Mouse (Mus musculus): Measurements from ENCODE around the gene Psmd7. TPM values are rescaled to one million over a fixed set of nuclear protein-coding genes. Genes with fewer than 3 reads are reported as not detected.

Psmd7 gene
- total and polyA plus RNA-seq, 3 experiments, result 55.3 to 101 (median 91.2) TPM

DNA sequence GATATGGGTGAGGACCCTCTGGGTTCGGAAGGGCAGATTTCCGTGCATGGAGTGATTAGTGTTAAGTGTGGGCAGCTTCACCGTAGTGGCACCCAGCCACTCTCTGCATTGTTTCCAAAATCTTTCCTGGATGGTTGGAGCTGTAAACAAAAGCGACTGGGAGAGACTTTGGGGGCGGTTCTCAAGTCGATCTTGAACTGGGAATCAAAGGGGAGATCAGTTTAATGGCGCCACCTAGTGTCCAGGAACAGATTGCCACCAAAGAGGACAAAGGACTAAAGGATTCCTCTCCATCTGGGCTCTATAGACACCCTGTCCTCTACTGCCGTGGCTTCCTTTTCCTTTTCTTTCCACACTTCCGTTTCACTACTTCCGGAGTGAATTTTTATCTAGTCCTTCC, 11.6 kb downstream of the Psmd7 start:
- DNase-seq, result peak; percentile 73 to 75
- TF ChIP-seq POLR2A (IDR thresholded peaks at IDR 0.05; ENCODE audit: insufficient read depth, low read depth, low read length) (no peak), CTCF (IDR thresholded peaks at IDR 0.05) (peak; percentile 99), EP300 (IDR thresholded peaks at IDR 0.05; ENCODE audit: insufficient read depth, low read depth, low read length) (0 out of 2 replicates have a peak, but pooled peaks have one; percentile 40)
- WGBS, result 8% methylated on average over 10 of the region's 10 CpGs
- Histone ChIP-seq H3K36me3 (ENCODE audit: control insufficient read depth, insufficient read depth, low read length) (no peaks in the 10 kb centered on the region), H3K27ac (no peak overlapping the region), H3K9ac (ENCODE audit: low read depth, low read length) (0 out of 2 replicates have a peak overlapping the region, but pooled peaks have one; percentile 20), H3K79me2 (replicated peaks; ENCODE audit: control insufficient read depth, insufficient read depth, low read length) (no peaks in the 10 kb centered on the region), H3K4me3 (peak overlapping the region; percentile 15; the same call in 1 of the 2 replicates), H3K27me3 (ENCODE audit: control insufficient read depth, insufficient read depth, low read length) (no peaks in the 10 kb centered on the region), H3K4me1 (ENCODE audit: control insufficient read depth, insufficient read depth, low read length) (peaks cover 1% of the 10 kb centered on the region; the same call in 1 of the 2 replicates)
- intact Hi-C loops (cut with DNase I), result loop anchor here (1.0 kb wide), 1 partner anchor 121 kb away; no protein-coding TSS in a partner anchor

DNA sequence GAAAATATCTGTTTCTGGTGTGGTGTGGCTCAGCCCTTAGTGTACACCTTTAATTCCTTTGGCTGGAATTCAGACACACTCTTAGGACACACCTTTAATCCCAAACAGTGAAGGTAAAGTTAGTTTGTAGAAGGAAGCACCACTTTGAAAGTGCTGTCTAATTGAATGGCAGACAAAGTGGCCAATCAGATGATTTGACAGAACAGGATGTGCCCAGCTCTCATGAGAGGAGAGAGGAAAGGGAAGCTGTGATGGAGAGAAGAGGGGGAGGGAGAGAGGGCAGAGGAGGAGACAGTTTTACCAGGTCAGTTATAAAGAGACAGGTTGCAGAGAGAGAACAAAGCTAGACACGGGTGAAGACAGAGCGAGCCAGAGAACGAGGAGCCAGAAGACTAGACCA, 13.5 kb downstream of the Psmd7 start:
- no peak for TF ChIP-seq CTCF (IDR thresholded peaks at IDR 0.05)
- Histone ChIP-seq H3K36me3 (ENCODE audit: control insufficient read depth, insufficient read depth, low read length) (no peaks in the 10 kb centered on the region), H3K4me1 (ENCODE audit: control insufficient read depth, insufficient read depth, low read length) (peaks cover 1% of the 10 kb centered on the region; the same call in 1 of the 2 replicates), H3K9ac (ENCODE audit: low read depth, low read length) (no peak overlapping the region), H3K27me3 (ENCODE audit: control insufficient read depth, insufficient read depth, low read length) (no peaks in the 10 kb centered on the region), H3K4me3 (no peak overlapping the region), H3K79me2 (replicated peaks; ENCODE audit: control insufficient read depth, insufficient read depth, low read length) (no peaks in the 10 kb centered on the region), H3K27ac (no peak overlapping the region)
- DNase-seq, result no peak
- 89% methylated on average over 3 of the region's 3 CpGs for WGBS
- intact Hi-C loops (cut with DNase I), result no loop called here

DNA sequence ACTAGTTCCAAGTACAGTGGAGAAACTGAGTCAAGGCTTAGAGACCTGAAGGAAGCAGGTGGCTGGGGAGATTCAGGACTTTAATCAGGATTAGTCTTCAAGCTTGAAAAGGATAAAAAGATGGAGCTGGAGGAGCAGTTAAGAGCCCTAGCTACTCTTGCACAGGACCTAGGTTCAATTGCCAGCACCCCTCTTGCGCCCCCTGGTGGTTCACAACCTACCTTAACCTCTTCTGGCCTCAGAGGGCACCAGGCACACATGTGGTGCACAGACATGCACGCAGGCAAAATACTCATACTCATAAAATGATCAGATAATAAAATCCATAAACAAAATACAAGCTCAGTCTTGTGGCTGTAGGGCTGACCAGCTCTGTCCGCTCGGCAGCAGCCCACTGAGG, 15.8 kb downstream of the Psmd7 start:
- H3K9ac ChIP-seq (ENCODE audit: low read depth, low read length), result no peak overlapping the region
- intact Hi-C loops (cut with DNase I), result loop anchor here (1.0 kb wide), 1 partner anchor 117 kb away; no protein-coding TSS in a partner anchor
- TF ChIP-seq CTCF (IDR thresholded peaks at IDR 0.05) (peak; percentile 86), EP300 (IDR thresholded peaks at IDR 0.05; ENCODE audit: insufficient read depth, low read depth, low read length) (0 out of 2 replicates have a peak, but pooled peaks have one; percentile 16), POLR2A (IDR thresholded peaks at IDR 0.05; ENCODE audit: insufficient read depth, low read depth, low read length) (no peak)
- WGBS, result 59% methylated on average over 4 of the region's 4 CpGs
- H3K4me3 ChIP-seq, result no peak overlapping the region
- peak; percentile 56 to 76 for DNase-seq
- no peaks in the 10 kb centered on the region for H3K27me3 ChIP-seq (ENCODE audit: control insufficient read depth, insufficient read depth, low read length)
- no peak overlapping the region for H3K27ac ChIP-seq
- peaks cover 1% of the 10 kb centered on the region; the same call in 1 of the 2 replicates for H3K4me1 ChIP-seq (ENCODE audit: control insufficient read depth, insufficient read depth, low read length)
- no peaks in the 10 kb centered on the region for H3K36me3 ChIP-seq (ENCODE audit: control insufficient read depth, insufficient read depth, low read length)
- H3K79me2 ChIP-seq (replicated peaks; ENCODE audit: control insufficient read depth, insufficient read depth, low read length), result no peaks in the 10 kb centered on the region

DNA sequence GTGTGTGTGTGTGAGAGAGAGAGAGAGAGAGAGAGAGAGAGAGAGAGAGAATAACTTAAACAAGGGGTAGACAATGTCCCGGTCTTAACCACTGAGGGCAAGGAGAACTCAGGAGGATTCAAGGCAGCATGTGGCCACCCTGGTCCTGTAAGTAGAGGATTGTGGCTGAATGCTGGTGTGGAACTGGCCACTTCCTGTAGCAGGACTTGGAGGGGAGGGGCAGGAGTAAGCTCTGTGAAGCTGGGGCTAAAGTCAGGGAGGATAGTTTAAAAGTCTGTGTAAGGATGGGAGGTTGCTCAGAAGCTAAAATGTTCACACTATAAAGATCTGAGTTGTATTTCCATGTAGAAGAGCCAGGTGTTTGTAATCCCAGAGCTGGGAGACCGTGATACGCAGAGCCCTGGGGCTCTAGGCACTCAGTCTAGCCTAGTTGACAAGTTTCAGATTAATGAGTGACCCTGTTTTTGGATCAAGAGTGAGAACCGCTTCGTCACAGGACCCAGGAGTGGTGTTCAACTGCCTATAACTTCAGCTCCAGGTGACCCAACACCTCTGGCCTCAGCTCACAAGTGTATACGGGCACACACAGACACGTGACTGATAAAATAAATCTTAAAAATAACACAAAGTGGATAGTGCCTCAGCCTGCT, 16.7 kb downstream of the Psmd7 start:
- no peak for TF ChIP-seq EP300 (IDR thresholded peaks at IDR 0.05; ENCODE audit: insufficient read depth, low read depth, low read length)
- no peak for TF ChIP-seq CTCF (IDR thresholded peaks at IDR 0.05)
- TF ChIP-seq POLR2A (IDR thresholded peaks at IDR 0.05; ENCODE audit: insufficient read depth, low read depth, low read length), result no peak
- intact Hi-C loops (cut with DNase I), result loop anchor here (1.0 kb wide), 1 partner anchor 116 kb away; no protein-coding TSS in a partner anchor

DNA sequence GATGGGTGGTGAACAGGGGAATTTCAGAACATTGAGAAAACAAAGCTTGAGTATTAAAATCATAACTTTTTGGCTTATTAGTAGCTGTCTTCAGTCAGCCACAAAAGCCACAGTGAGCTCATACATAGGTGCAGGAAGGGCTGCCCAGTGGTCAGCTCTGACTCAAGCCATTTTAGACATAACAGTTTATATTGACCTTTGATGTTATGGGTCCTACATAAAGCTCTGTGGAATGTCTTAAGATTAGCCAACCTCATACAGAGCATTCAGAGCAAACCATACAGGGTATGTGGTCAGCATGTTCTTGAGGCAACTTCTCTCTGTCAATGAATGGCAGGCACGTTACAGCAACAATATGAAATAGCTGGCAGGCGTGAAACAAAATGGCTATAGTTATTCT, 17.2 kb downstream of the Psmd7 start:
- no peak for DNase-seq
- Histone ChIP-seq H3K9ac (ENCODE audit: low read depth, low read length) (no peak overlapping the region), H3K4me3 (no peak overlapping the region), H3K79me2 (replicated peaks; ENCODE audit: control insufficient read depth, insufficient read depth, low read length) (no peaks in the 10 kb centered on the region), H3K4me1 (ENCODE audit: control insufficient read depth, insufficient read depth, low read length) (no peaks in the 10 kb centered on the region), H3K27me3 (ENCODE audit: control insufficient read depth, insufficient read depth, low read length) (no peaks in the 10 kb centered on the region), H3K36me3 (ENCODE audit: control insufficient read depth, insufficient read depth, low read length) (no peaks in the 10 kb centered on the region), H3K27ac (no peak overlapping the region)
- no peak for TF ChIP-seq CTCF (IDR thresholded peaks at IDR 0.05)
- no peak for TF ChIP-seq EP300 (IDR thresholded peaks at IDR 0.05; ENCODE audit: insufficient read depth, low read depth, low read length)
- no peak for TF ChIP-seq POLR2A (IDR thresholded peaks at IDR 0.05; ENCODE audit: insufficient read depth, low read depth, low read length)
- 64% methylated on average over 2 of the region's 2 CpGs for WGBS
- intact Hi-C loops (cut with DNase I), result no loop called here

More for the DNA sequence above, 16.7 kb downstream of the Psmd7 start:
- DNase-seq, result no peak
- H3K4me1 ChIP-seq (ENCODE audit: control insufficient read depth, insufficient read depth, low read length), result peaks cover 1% of the 10 kb centered on the region; the same call in 1 of the 2 replicates
- WGBS, result 86% methylated on average over 7 of the region's 7 CpGs
- H3K27me3 ChIP-seq (ENCODE audit: control insufficient read depth, insufficient read depth, low read length), result no peaks in the 10 kb centered on the region
- no peak overlapping the region for H3K4me3 ChIP-seq
- no peaks in the 10 kb centered on the region for H3K36me3 ChIP-seq (ENCODE audit: control insufficient read depth, insufficient read depth, low read length)
- no peak overlapping the region for H3K27ac ChIP-seq
- H3K9ac ChIP-seq (ENCODE audit: low read depth, low read length), result no peak overlapping the region
- no peaks in the 10 kb centered on the region for H3K79me2 ChIP-seq (replicated peaks; ENCODE audit: control insufficient read depth, insufficient read depth, low read length)

DNA sequence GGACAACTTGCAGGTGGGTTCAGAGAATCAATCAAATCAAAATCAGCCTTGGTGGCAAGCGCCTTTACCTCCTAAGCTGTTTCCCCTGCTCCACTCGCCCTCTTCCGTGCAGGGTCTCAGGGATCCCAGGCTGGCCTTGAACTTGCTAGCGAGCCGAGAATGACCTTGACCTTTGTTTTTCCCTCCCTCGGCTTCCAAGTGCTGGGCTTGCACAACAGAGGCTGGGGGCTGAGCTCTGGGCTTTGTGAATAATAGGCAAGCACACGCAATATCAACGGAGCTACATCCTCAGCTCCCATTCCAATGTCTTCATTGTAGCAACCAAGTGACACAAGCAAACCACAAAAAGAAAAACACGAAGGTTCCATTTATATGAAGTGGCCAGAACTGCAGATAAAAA, 26.1 kb downstream of the Psmd7 start:
- Histone ChIP-seq H3K79me2 (replicated peaks; ENCODE audit: control insufficient read depth, insufficient read depth, low read length) (no peaks in the 10 kb centered on the region), H3K4me3 (no peak overlapping the region), H3K36me3 (ENCODE audit: control insufficient read depth, insufficient read depth, low read length) (no peaks in the 10 kb centered on the region), H3K27ac (no peak overlapping the region), H3K27me3 (ENCODE audit: control insufficient read depth, insufficient read depth, low read length) (no peaks in the 10 kb centered on the region), H3K4me1 (ENCODE audit: control insufficient read depth, insufficient read depth, low read length) (no peaks in the 10 kb centered on the region), H3K9ac (ENCODE audit: low read depth, low read length) (no peak overlapping the region)
- 77% methylated on average over 9 of the region's 9 CpGs for WGBS
- DNase-seq, result no peak
- no peak for TF ChIP-seq POLR2A (IDR thresholded peaks at IDR 0.05; ENCODE audit: insufficient read depth, low read depth, low read length)
- TF ChIP-seq EP300 (IDR thresholded peaks at IDR 0.05; ENCODE audit: insufficient read depth, low read depth, low read length), result no peak
- no peak for TF ChIP-seq CTCF (IDR thresholded peaks at IDR 0.05)
- intact Hi-C loops (cut with DNase I), result no loop called here

All from heart, adult 2 months (tissue).